Mouse (Mus musculus) testis, adult 2 months (tissue): ENCODE results near the gene Polrmt.

Experiments used
- CTCF ChIP-seq: fragments of 200-500 bp; IDR thresholded peaks from 2 replicates; pipeline ENCODE4 v1.5.1; 2012; ENCODE audit warnings: low read depth, mild to moderate bottlenecking, inconsistent platforms, low read length, moderate library complexity; ENCODE audit not compliant: control insufficient read depth, insufficient read depth, insufficient replicate concordance
- POLR2A ChIP-seq: fragments of 200-500 bp; IDR thresholded peaks from 2 replicates; pipeline ENCODE4 v1.6.1; 2012; ENCODE audit warnings: low read depth, mild to moderate bottlenecking, inconsistent platforms, low read length, moderate library complexity; ENCODE audit not compliant: control insufficient read depth

- TF ChIP-seq CTCF (no peak), POLR2A (no peak)
These were observed 2.1 kb upstream of the Polrmt start for GRCm38 (mm10) chr10:79748496-79748895.
